Mouse (Mus musculus): ENCODE measurements at regions not wholly inside any gene's neighbourhood (a gene's known extent, or its start where the extent isn't known, plus 50 kb on each side); places are given as distances from the start of the nearest gene placed in this dataset.

GRCm38 (mm10) chr5:111789904-111790303, 56.2 kb downstream of the Gm26897 start:
- DNase-seq (ENCODE audit: low spot score in 2 of 2) = no peak

GRCm38 (mm10) chr5:111790527-111790926, 56.8 kb downstream of the Gm26897 start:
- no peak for DNase-seq (ENCODE audit: low spot score in 2 of 2)

GRCm38 (mm10) chr5:111791089-111791561, 57.4 kb downstream of the Gm26897 start:
- peak in 1 of 2 experiments; percentile 25 for DNase-seq (ENCODE audit: low spot score in 2 of 2)

DNA sequence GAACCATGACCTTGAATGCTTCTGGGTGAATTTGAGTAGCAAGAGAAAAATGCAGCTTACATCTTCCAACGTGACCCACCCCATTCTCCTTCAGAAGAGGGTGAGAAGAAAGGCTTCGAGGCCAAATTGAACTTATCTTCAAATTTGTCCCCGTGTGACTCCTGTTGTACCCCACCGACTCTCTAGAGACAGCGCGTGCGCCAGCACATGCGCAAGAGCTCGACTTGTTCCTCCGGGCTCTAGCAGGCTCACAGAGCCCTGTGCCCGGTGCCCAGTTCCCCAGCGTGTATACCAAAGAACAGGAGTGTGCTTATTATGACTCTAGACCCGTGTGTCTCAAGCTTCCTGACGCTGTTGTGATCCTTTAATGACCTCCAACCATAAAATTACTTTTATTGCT, 59.0 kb downstream of the Gm26897 start:
- no peak for DNase-seq (ENCODE audit: low spot score in 2 of 2)

GRCm38 (mm10) chr5:111793178-111793577, 59.5 kb downstream of the Gm26897 start:
- no peak for DNase-seq (ENCODE audit: low spot score in 2 of 2)

GRCm38 (mm10) chr5:111796889-111797288, 63.2 kb downstream of the Gm26897 start:
- DNase-seq (ENCODE audit: low spot score in 2 of 2) = no peak

DNA sequence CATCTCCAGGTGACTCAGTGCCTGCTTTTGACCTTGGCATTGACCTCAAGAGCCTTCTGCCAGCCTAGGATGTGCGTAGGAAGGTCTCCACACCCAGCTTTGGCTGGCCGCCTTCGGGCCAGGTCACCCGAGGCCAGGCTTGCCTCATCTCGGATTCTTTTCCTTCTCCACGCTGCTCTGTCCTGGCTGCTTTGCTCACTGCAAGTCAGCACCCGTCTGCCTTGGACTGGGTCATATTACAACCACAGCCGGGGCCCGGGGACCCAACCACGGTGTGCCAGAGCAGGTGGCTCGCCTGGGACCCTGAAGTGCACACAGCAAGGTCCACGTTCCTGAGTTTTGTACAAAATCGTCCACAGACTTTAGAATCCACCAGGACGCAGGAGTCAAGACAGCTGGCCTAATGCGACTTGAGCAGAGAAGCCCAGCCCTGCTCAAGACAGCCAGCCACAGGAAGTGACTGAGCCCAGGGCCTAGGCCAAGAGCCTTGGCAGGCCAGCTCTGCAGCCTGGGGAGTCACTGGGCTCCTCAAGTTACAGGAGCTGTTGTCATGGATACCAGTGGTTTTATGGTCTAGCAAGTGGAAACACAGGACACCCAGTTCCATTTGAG, 66.1 kb downstream of the Gm26897 start:
- no peak for DNase-seq (ENCODE audit: low spot score in 2 of 2)

DNA sequence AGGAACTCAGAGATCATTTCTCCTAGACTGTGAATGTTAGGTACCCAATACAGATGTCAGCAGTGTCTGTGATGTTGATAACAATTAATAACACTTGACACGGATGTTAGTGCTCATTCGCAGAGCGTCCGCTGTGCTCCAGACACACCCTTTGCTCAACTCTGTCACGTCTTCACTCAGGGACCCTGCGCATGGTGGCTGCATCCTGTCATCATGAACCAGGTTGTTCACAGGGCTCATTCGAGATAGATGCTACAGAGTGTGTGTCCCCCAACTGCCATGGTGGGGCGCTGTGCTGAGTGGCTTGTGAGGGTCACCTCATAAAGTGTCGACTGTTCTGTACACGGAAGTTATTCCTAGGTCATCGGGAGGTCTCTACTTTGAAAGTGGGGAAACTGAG, 66.8 kb downstream of the Gm26897 start:
- no peak for DNase-seq (ENCODE audit: low spot score in 2 of 2)

DNA sequence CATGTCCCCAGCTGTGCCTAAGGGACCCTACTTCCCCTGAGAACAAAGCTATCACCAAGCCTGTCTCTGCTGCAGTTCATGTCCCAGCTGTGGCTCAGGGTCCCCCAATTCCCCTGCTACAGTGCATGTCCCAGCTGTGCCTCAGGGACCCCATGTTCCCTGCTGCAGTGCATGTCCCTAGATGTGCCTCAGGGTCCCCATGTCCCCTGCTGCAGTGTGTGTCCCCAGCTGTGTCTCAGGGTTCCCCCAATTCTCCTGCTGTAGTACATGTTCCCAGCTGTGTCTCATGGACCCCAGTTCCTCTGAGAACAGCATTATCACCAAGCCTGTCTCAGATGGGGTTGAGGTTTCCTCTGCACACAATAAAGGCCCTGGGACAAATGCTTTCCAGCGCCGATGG, 67.3 kb downstream of the Gm26897 start:
- no peak for DNase-seq (ENCODE audit: low spot score in 2 of 2)

- no peak for DNase-seq (ENCODE audit: low spot score in 2 of 2)
These were observed 70.8 kb downstream of the Gm26897 start for GRCm38 (mm10) chr5:111804542-111804941.

DNA sequence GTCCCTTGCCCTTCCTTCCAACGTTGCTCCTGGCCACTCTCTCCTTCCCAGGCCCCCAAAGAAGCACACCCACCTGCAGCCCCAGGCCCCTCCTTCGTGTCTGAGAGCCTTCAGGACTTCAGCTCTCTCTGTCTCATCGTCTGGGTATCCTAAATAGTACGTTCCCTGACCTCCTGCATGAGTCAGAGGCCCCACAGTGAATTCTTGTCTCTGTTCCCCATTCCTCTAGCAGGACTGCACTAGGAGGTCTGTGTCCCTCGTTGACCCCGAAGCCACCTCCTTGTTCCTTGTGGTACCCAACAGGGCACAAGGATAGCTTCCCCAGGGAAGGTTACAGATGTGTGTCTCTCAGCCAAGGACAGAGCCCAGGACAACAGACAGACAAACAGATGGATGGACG, 71.4 kb downstream of the Gm26897 start:
- no peak for DNase-seq (ENCODE audit: low spot score in 2 of 2)

GRCm38 (mm10) chr5:111805761-111806191, 72.1 kb downstream of the Gm26897 start:
- DNase-seq (ENCODE audit: low spot score in 2 of 2) = no peak

DNA sequence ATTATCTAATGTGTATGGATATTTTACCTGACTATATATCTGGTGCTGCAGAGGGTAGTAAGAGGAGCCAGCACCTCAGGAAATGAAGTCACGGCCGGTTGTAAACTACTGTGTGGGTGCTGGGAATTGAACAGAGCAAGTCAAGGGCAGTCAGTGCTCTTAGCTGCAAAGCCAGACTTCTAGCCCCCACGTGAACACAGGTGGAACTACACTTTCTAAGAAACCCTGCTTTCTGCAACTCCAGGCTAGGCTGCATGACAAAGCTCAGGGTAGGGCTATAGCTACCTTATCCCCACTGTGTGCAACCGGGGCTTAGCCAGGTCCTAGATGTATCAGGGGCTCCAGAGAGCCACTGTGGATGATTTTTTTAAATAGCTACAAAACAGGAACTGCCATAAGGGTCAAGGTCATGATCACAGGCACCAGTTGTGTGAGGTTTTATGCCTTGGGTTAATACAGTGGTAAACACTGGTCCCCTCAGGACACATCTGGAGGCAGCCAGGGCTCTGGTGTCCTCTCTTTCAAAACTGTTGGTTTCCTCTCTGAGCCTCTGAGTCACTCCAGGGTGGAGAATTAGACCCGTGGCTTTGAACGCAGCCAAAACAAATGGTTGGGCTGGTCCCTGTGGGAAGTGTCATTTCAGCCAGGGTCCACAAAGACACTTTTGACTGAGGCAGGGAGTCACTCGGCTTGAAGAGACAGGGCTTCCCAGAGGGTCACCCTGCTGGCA, 76.5 kb downstream of the Gm26897 start:
- no peak for DNase-seq (ENCODE audit: low spot score in 2 of 2)

- DNase-seq (ENCODE audit: low spot score in 2 of 2) = no peak
These were observed 78.9 kb downstream of the Gm26897 start for GRCm38 (mm10) chr5:111812581-111812980.

- peak; percentile 81 to 83 for DNase-seq (ENCODE audit: low spot score in 2 of 2)
These were observed 79.5 kb downstream of the Gm26897 start for GRCm38 (mm10) chr5:111813090-111813753.

- DNase-seq (ENCODE audit: low spot score in 2 of 2) = no peak
These were observed 81.4 kb downstream of the Gm26897 start for GRCm38 (mm10) chr5:111814893-111815760.

- no peak for DNase-seq (ENCODE audit: low spot score in 2 of 2)
These were observed 87.2 kb downstream of the Gm26897 start for GRCm38 (mm10) chr5:111820963-111821362.

- DNase-seq (ENCODE audit: low spot score in 2 of 2) = no peak
These were observed 89.2 kb downstream of the Gm26897 start for GRCm38 (mm10) chr5:111822882-111823281.

GRCm38 (mm10) chr5:111823420-111823819, 89.7 kb downstream of the Gm26897 start:
- no peak for DNase-seq (ENCODE audit: low spot score in 2 of 2)

DNA sequence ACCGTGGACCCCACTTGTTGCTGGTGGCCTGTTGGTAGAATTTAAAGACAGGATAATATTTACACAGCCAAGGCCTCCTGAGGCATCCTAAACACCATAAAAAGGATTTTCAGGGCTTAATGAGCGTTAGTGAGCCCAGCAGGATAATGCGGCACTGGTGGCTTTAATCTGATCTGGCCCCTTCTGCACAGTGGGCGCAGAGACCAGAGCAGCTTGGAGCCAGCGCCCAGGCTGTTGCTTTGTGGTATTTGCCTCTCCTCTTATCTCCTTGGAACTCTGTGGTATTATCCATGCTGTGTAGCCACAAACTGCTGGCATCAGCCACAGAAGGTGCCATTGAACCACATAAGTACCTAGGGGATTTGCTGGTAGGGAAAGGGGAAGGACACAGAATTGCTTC, 90.1 kb downstream of the Gm26897 start:
- DNase-seq (ENCODE audit: low spot score in 2 of 2) = no peak

DNA sequence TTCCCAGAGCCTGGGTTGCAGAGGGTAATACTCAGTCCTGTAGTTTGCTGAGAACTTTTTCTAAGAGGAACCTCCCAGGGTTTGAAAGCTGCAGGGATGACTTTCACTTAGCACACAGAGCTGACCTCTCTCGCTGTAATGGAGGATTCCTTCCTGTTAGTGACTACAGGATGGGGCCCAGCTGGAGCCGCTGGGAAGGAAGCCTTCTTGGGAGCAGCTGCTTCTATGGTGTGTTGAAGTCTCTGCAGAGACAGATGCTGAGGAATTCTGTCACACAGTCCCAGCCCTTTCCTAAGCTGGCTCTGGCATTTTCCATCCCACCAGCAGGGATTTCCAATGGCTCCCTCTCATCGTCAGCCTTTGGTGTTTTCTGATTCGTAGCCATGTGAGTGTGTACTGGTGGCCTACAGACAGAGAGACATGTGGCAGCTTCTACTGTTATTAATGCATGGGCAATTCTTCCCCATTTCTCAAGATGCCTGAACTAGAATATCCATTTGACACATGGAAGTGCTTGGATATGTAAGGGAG, 90.9 kb downstream of the Gm26897 start:
- DNase-seq (ENCODE audit: low spot score in 2 of 2) = no peak

GRCm38 (mm10) chr5:111829891-111830290, 96.2 kb downstream of the Gm26897 start:
- no peak for DNase-seq (ENCODE audit: low spot score in 2 of 2)
